Mouse (Mus musculus) left cerebral cortex, postnatal 14 days (tissue): ENCODE measurements at regions not wholly inside any gene's neighbourhood (a gene's known extent, or its start where the extent isn't known, plus 50 kb on each side); places are given as distances from the start of the nearest gene placed in this dataset.
A peak's percentile ranks its signal among the peaks of the same experiment; 100 is the strongest.
"Not testable (repeated sequence)": the region's sequence is repeated elsewhere in the genome, so short reads cannot be mapped to it uniquely, and the experiment has no call there.

Experiments
- DNase-seq, 2 experiments: peaks; one replicate each; pipeline ENCODE4 v3.0.0; 2021 to 2022; ENCODE audit warnings: low spot score in 2 of 2, mixed read lengths in 1 of 2
- intact Hi-C: fragments of 180-260 bp; cut with DNase I; formaldehyde crosslinking; loops from one replicate; pipeline ENCODE4 v1.15.1; 2025

DNA sequence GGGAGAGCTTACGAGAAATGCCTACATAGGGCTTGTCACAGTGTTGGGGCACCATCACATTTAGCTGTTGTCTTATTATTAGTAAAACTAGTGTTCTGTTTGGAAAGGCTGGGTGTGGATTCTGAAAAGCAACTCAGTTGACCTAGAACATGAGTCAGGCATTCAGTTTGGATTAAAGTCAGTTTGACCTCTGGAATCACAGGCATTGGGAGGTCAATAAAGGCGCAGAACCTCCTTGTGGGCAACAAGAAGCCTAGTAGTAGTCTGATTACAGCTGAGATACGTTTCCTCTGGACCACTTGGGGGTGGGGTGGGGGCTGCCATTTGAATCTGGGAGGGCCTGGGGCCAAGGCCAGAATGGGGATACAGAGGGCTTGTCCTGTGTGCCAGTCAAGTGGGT is 52.1 kb upstream of the Map3k1 start:
- intact Hi-C loops, result no loop called here
- DNase-seq, result no peak

DNA sequence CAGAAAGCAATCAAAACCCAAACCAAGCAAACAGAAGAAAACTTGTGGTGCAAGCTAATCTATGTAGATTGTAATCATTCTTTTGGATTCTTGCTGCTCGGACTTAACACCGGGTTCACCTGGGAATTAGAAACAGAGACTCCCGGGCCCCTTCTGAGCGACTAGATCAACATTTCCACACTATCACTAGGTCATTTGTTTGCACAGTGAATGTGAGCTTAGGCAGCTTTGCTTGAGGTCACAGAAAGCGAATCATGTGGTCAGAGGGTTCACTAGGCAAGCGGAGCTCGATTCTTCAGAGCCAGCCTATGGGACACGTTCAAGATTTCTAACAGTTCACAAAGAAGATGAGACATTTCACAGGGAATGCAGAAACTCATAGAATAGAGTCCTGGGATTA is 53.5 kb upstream of the Map3k1 start:
- no peak for DNase-seq
- intact Hi-C loops, result no loop called here

DNA sequence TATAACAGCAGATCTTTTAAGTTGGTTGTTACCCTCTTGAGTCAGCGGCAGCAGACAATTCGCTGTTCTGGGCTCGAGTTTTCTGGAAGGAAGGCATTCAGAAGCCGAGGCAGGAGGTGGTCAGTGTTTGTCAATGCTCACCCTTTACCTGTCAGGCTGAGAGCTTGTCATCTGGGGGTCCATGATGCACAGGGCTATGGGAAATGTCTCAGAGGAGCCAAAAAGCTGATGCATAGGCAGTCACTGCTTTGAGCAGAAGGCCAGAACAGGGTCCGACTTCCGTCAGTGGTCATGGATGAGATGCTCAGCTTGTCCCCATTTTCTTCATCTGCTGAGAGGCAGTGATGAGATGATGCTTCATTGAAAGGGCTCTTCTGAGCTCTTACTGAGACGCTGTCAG is 57.2 kb upstream of the Map3k1 start:
- DNase-seq, result no peak
- intact Hi-C loops, result no loop called here

DNA sequence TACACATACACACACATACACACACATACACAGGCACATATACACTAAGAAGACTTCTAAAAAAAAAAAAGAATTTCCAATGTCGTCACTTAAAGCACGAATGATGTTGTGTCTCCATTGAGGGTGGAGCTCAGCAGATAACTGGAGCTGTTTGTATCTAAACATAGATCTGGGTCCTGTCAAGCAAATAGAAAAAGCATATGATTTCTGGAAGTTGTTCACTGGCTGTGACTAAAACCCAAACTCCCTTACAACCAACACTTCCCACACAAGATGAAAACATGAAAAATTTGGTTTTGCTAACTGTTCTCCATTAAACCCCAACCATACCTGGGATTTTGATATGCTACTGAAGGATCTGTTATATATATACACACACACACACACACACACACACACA is 58.5 kb upstream of the Map3k1 start:
- no peak for DNase-seq
- intact Hi-C loops, result no loop called here

DNA sequence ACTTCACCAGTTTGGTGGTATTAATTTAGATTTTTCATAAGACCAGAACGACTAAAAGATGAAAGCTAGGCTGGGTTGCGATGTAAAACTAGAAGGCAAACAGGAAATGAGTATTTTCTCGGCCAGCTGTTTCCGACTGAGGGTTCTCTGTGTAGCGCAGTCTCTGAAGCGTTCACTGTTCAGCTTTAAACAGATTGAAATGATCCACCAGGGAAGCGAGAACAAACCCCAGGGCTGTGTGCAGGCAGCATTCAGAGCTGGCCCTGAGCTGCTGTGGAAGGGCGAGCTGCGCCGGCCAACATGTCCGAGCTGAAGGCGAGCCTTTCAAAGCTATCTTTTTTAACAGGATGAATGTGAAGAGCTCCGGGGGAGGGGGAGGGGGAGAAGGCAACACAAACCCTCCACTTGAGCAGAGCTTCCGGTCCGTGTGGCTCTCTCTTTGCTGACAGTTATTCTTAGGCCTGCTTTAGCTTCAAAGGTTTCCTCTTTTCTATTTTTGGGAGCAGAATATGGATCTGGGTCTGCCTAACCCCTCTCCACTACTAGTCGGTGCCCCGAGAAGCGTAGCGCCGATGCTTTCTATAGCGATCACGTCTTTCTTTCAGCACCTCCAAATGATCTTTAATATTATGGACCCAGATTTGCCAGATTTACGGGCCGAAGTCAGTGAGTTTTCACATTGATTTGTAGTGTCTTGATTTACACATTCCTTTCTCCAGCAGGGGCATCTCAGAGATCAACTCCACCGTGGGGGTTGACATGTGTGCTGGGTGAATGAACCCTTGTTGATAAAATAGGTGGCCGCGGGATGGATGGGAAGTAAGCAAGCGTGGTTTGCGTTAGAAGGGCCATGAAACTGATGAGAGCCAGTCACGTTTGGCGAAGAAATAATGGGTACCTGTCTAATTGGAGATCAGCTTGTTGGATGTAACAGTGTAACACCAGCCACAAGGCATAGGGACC is 59.3 kb upstream of the Map3k1 start:
- intact Hi-C loops, result loop anchor here (2.0 kb wide), 1 partner anchor 59 kb away; the partner anchor contains the start of gene Map3k1
- peak; percentile 46 to 75 for DNase-seq

DNA sequence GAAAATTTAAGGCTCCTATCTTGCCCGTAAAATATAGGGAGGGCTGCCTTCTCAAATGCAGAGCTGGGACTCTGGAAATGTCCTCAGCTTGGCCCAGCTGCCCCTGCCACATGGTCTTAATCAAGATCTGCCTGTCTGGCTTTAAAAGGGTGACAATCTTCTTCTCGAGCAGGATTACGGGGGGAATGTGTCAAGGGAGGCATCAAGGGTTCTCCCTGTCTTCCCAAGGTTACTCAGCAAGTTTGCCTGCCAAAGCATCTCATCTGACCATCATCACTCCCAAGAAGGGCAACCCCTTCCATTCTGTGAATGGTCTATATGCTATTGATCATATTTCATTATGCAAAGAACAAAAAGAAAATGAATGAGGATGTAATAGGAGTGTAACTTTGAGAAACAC is 60.2 kb upstream of the Map3k1 start:
- intact Hi-C loops, result loop anchor here (2.0 kb wide), 1 partner anchor 60 kb away; the partner anchor contains the start of gene Map3k1
- no peak for DNase-seq

DNA sequence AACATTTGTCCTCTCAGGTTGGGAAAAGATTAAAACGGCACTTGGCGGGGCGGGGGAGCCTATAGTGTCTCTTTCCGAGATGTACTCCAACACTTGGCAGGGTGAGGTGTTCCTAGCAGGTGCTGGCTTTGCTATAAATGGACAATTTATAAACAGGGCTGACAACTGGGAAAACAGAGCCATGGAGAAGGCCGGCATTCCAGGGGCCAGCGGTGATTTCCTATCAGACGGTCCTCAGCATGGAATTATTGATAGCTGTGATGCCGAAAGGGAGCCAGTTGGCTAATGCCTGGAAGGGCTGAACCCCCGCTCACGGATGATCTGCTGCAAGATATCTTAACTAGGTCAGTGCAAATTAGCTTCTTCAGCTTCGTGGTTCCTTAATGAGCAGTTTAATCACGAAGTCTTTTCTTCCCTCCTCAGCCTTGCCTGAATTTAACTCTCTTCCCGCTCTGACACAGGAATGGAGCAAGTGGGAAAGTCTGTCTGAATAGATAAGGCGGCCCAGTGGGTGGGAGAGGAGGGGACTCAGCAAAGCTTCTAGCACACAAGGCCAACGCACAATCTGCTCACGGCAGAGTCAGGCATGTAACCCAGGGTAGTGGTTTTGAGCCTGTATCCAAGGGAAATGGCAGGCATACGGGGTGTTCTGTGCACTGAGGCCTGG is 61.1 kb upstream of the Map3k1 start:
- intact Hi-C loops, result loop anchor here (2.0 kb wide), 1 partner anchor 61 kb away; the partner anchor contains the start of gene Map3k1
- DNase-seq, result peak; percentile 6 to 25

DNA sequence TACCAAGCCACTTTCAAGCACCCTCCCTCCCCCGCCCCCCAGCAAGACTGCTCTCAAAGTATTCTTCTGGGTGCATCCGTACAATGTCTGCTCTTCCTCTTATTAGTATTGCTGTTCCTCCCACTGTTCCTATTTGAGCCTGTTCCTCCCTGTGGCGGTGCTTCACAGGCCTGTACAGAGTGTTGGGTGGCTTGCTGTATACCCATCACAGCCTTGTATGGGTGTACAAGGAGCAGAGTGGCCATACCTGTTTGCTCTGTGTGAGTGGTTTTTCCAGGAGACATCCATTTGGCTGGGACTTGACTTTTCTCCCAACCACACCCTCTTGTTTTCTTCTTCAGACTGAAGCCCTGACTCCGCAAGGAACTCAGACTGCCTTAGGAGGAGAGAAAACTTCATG is 61.7 kb upstream of the Map3k1 start:
- intact Hi-C loops, result no loop called here
- no peak for DNase-seq

DNA sequence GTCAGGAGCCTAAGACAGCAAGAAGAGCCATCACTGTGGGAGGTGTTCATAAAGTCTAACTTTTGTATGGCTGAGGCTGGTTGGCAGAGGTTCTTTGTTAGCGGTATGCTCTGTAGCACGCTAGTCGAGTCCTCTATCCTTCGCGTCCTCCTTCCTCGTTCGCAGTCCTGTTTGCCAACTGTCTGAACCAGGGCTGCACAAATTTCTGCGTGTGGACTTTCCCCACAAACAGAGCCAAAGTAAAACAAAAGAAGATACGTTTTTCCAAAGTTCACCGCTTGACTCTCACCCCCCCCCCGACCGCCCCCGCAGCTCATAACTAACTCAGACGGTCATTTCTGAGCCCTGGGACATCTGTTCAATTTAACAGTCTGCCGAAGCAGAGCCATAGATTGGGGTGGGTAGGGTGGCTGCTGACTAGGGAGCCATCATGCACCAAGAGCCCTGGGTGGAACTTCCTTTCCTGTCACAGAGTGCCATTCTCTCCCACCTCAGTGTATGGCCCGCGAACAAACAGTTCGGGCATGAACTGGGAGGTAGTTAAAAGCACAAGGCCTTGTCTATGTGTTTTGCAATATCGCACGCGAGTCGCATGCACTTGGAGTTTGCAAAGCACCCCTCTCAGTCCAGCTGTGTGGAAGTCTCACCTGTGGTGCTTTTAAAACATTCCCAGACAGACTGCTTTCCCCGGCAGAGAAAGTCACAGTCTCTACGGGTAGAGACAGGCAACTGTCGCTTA is 63.0 kb upstream of the Map3k1 start:
- DNase-seq, result no peak
- intact Hi-C loops, result no loop called here

DNA sequence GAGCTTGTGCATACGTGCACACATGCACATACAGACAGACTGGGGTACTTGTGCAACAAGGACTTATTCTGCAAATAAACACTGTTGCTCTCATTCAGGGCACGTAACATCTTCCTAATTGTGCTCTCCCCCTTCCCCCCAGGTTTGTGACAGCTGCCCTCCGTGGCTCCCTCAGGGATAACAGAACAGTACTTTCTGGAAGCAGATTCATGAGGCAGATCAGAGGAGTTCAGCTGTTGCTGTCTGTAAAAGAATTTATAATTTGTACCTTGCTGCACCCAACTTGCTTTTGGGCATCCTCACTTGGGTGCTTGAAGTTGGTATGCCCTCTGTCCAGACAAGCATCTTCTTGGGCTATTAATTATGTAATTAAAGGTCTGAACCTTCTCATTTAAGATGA is 65.5 kb upstream of the Map3k1 start:
- intact Hi-C loops, result no loop called here
- DNase-seq, result no peak

DNA sequence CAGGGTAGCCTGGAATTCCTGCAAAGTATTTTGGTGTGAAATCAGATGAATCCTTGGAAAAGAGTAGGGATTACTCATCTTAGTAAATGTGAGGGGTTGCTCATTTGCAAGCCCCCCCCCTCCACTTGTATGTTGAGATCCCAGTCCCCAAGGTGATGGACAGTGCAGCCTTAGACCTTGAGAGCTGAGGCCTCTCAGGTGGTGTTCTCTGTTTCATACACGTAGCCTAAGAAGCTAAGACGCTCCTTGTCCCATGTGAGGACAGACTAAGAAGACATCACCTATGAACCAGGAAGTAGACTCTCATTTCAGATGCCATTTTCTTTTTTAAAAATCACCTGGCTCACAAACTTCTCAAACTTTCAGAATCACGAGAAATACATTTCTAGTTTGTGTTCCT is 67.6 kb upstream of the Map3k1 start:
- DNase-seq, result no peak
- intact Hi-C loops, result no loop called here

DNA sequence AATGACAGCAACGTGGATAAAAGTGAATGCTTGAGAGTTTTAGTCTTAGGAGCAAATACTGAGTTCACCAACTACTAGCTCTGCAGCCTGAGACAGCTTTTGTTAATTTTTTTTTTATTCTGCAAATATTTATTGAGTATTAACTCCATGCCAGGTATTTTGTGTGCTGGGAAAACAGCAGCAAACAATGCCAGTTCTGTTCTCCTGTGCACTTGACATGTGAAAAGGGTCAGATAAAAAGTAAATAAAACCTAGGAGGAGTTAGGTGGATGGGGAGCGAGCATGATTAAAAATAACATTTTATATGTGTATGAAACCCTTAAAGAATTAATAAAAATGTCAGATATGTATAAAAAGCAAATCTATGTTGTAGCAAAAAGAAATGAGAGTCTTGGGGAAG is 68.1 kb upstream of the Map3k1 start:
- intact Hi-C loops, result no loop called here
- no peak for DNase-seq

DNA sequence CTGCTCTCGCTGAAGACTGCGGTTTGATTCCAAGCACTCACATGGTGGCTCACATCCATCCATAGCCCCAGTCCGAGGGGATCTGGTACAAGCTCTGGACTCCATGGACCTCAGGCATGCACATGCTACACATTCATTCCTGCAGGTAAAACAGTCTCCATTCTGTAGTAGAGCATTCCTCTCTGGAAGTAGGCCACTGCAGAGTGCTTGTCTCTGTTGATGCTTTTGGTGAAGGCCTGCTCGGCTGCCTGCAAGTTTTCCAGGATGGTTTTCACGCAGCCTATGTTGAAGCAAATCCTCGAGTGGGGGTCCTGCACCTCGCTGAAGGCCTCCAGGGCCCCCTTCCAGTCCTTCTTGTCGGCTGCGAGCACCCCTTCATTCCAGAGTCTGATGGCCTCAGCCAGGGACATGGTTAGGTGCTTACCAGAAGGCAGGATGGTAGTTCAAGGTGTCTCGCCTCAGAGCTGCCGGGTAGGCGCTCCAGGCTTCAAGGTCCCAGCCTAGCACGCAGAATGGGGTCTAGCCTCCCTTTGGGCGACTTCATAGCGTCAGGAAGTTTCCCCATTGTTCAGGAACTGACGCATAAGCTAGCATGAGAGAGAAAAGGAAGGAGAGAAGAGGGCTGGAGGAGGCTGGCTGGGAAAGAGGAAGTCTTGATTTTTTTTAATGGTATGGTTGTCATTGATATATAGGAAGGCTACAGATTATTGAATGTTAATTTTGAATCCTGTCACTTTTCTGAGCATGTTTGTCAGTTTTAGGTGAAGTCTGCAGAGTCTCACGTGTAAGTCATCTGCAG is 75.2 kb upstream of the Map3k1 start:
- DNase-seq, intact Hi-C loops: not testable (repeated sequence)

DNA sequence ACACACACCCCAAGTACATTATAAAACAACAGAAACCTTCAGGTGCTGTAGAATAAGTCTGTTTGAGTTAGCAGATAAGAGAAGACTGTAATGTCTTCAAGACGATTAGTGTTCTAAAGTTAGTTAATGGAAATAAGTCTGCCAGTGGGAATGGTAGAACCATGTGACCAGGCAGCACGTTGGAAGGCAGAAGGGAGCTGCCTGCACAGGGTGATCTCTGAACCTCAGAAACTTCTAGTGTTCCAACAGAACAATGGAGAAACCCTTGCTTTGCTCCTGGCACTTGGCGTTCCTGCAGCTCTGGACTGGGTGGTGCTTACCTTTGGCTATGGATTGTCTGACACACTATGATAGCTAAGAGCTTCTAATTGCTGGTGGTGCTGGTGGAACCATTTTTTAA is 82.0 kb upstream of the Map3k1 start:
- intact Hi-C loops, result no loop called here
- DNase-seq, result no peak

DNA sequence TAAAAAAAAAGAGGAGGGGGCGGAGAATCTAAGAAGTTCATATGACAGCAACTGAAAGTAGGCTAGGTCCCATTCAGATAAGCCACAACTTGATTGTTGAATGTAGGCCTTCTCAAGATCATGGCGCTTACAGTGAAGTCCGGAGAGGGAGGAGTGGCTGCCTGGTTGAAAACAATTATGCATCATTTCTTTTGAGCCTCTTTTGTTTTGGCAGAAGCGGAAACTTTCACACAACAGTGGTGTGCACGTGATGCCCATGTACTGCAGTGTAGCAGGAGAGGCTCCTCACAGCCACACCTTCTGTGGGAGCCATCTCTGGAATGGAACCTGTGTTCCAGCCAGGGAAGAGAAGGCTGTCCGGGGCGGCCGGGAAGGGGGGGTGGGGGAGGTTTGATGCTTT is 83.3 kb upstream of the Map3k1 start:
- no peak for DNase-seq
- intact Hi-C loops, result no loop called here

DNA sequence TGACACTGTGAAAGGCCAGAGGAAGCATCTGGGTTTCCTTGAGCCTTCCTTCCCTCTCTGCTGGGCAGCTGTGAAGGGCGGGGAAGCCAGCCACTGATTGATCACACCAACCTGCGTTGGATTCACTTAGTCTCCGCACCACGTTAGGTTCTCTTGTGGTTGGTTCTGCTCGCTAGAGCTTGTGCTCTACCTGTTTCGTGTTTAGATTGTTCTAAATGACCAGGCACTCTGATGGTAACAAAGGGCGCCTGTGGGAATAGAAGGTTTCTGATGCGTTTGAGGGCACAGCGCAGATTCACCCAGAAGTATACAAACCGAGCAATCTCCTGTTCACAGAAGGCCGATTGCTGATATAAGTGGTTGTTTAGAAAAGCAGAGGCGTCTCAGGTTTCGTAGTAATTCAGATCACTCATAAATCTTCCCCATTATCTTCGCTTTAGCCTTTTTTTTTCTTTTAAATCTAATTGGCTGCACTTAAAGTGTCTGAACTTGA is 84.5 kb upstream of the Map3k1 start:
- DNase-seq, result no peak
- intact Hi-C loops, result no loop called here

DNA sequence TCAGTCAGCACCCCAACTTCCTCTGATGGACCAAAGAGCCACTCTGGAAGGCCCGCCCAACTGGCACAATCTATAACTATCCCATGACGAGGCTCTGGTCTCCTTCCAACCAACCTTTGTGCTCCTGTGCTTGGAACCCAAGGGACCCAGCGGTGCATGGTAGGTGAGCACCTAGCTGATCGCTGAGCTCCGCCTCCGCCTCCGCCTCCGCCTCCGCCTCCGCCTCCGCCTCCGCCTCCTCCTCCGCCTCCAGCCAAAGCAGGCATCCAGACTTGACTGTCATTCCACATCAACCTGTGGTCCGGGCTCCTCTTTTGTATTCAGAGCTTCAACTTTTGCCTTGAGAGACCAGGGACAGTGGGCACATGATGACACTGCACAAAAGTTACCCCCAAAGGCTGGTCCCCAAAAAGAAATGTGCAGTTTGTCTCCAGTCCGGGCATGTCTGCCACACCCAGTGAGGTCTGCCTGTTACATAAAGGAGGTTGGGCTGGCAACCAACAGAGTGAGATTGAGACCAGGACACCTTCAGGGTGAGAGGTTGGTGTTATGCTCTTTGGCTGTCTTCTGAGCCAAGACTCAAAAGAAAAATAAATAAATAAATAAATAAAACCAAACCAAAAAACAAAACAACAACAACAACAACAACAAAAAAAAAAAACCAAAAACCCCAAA is 86.1 kb upstream of the Map3k1 start:
- no peak for DNase-seq
- intact Hi-C loops, result no loop called here

DNA sequence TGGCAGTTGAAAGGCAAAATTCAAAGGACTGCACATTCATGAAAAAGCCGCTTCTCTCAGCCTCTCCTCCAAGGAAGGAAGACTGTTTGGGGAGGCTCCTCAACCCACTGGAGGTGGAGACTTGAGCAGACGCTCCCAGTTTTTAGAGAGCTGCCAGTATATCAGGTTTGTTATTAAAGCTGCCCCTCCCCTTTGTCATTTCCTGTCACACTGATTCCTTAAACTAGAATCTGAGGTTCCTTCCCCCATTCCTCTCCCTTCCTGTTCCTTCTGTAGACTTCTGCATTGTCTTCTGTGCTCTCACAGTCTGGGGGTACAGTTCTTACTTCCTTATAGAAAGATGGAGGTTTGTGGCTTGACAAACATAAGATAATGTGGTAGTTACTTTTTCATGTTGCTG is 87.5 kb upstream of the Map3k1 start:
- DNase-seq, result no peak
- intact Hi-C loops, result no loop called here

DNA sequence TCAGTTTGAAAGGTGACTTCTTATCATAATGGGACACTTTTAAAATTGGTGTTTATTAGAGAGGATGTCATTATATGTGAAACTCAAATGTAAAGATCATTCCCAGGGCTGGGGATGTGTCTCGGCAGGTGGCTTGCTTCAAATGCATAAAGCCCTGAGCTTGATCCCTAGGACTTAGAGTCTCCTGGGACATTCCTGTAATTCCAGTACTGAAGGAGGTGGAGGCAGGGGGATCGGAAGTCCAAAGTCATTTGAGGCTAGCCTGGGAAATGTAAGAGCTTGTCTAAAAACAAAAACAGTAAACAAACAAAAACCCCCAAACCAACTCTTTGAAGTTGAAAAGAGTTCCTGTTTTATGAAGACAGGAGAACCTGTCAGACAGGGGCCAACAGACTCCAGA is 94.6 kb upstream of the Map3k1 start:
- intact Hi-C loops, result loop anchor here (5.0 kb wide), 1 partner anchor 284 kb away; no protein-coding TSS in a partner anchor
- DNase-seq, result no peak
